Mouse (Mus musculus): ENCODE results near the gene Crybb1. TPM values are rescaled to one million over a fixed set of nuclear protein-coding genes. Genes with fewer than 3 reads are reported as not detected.

The Crybb1 gene
- polyA plus RNA-seq (2012; ENCODE audit: low replicate concordance), result 0.33 and 2.0 TPM in 2 replicates

GRCm38 (mm10) chr5:112255426-112255825 lies at the start of gene Crybb1:
Gene Crybb1 (plus strand): TSS chr5:112255815.

GRCm38 (mm10) chr5:112252400-112252799 lies 3.2 kb upstream of the Crybb1 start, which contains the start of gene Cryba4:
Gene Cryba4 (minus strand): TSS chr5:112252518.

GRCm38 (mm10) chr5:112276267-112276873 lies 20.8 kb downstream of the Crybb1 start, which contains the start of gene Tpst2:
Gene Tpst2 (plus strand): TSS chr5:112276691.

Other genes starting within 250 kb of the Crybb1 start
- 1.7 and 3.7 TPM in 2 replicates for gene Cryba4, start 3.3 kb upstream of the Crybb1 start, polyA plus RNA-seq (2012; ENCODE audit: low replicate concordance)
- gene Tpst2, start 20.9 kb downstream of the Crybb1 start, polyA plus RNA-seq (2012; ENCODE audit: low replicate concordance), result 134 and 156 TPM in 2 replicates
- 35.2 and 37.5 TPM in 2 replicates for gene Tfip11, start 70.5 kb downstream of the Crybb1 start, polyA plus RNA-seq (2012; ENCODE audit: low replicate concordance)
- 8.7 and 20.7 TPM in 2 replicates for gene Srrd, start 87.2 kb downstream of the Crybb1 start, polyA plus RNA-seq (2012; ENCODE audit: low replicate concordance)
- 14.3 and 39.3 TPM in 2 replicates for gene Hps4, start 87.3 kb downstream of the Crybb1 start, polyA plus RNA-seq (2012; ENCODE audit: low replicate concordance)
- gene Gm6583, start 100.2 kb downstream of the Crybb1 start, polyA plus RNA-seq (2012; ENCODE audit: low replicate concordance), result 0.04 TPM in 1 of 2 replicates, not detected in the other
- gene Asphd2, start 139.1 kb downstream of the Crybb1 start, polyA plus RNA-seq (2012; ENCODE audit: low replicate concordance), result 0.13 TPM in 1 of 2 replicates, not detected in the other
- gene Gm6588, start 193.6 kb downstream of the Crybb1 start, polyA plus RNA-seq (2012; ENCODE audit: low replicate concordance), result not detected in 2 replicates

Measured in hematopoietic multipotent progenitor cell, adult 10-12 weeks (in vitro differentiated cells).